Mouse (Mus musculus): ENCODE results near the gene Morn1.

Gene Morn1

DNA sequence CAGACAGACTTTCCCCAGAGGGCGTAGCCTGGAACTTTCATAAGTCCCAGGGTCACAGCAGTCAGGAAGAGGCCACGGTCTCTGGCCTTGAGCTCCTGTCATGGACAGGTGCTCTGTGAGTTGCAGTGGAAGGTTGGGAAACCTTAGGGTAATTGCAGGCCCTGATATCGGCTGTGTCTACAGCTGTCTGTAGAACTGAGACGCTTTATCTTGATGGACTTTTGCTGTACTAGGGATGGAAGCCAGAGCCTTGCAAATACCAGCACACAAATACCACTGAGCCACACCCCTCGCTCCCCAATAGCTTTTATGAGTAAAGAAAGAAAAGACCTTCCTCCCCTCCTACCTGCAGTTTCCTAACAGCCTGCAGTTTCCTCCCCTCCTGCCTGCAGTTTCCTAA is 34.2 kb downstream of the Morn1 start:
- no peak for DNase-seq

DNA sequence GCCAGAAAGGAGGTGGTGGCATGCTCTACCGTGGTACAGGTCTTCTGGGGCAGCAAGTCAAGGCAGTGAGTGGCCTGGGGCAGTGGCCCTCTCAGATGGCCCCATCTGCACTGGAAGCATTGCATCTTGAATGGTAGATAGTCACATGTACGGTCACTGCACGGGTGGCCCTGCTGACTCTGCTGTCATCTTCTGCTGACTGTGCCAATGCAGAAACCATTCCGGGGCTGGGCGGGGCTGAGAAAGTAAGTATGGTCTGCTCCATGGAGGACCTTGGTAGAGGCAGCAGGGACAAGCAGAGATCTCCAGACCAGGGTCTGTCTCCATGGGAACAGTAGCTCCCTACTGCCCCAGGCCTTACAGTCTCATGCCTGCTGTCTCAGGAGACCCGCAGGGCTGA is 34.8 kb downstream of the Morn1 start:
- DNase-seq = peak; percentile 97

- no peak for DNase-seq
Observed at GRCm38 (mm10) chr4:155121915-155122443, 35.6 kb downstream of the Morn1 start.

DNA sequence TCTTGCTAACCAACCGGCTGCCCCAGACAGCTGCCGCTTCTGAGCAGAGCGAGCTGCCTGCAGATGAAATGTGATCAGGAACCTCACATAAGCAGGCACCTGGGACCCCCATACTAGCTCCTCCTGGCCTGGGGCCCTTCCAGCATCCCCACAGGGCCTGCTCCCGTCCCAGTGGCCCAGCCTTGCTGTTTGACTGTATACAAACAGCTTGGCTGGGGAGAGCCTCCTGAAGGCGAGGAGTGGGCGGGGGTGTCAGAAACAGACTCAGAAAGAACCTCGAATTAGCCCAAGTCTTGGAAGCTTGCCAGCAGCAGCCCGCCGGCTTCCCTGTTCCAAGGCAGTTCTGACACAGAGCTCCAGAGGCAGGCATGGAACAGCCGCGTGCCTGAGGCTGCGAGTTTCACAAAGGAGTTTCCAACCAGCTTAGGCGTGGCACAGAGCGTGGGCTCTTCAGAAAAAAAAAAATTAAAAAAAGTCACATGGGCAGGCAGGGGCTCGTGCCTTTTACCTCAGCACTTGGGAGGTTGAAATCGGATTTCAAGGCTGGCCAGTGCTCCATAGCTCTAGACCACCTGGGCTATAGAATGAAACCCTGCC is 36.2 kb downstream of the Morn1 start:
- peak; percentile 98 for DNase-seq

DNA sequence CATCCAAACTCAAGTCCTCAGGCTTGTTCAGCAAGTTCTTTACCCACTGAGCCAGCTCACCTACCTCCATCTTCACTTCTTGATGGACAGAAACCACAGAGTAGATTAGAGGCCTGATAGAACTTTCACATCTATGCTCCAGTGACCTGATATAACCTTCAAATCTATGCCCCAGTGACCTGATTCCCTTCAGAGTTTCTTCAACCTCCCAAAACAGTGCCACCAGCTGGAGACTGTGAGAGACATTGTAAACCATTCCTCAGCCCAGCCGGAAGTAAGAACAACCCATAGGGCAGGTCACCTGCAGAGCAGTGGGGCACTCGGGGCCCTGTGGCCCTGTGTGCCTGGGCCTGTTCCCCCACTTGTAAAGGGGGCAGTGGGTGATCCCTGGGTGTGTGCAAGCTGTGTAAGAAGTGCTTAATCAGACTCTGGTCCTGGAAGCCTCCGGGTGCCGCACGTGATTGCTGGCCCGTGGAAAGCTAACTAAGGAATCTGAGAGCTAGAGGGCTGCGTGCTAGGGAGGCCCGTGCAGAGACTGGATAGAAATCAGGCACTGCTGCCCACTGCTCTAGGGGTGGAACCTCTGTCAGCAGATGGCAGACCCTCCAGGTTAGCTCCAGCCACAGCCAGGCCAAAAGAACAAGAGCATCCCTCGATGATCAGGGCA is 37.6 kb downstream of the Morn1 start:
- peak; percentile 75 for DNase-seq

DNA sequence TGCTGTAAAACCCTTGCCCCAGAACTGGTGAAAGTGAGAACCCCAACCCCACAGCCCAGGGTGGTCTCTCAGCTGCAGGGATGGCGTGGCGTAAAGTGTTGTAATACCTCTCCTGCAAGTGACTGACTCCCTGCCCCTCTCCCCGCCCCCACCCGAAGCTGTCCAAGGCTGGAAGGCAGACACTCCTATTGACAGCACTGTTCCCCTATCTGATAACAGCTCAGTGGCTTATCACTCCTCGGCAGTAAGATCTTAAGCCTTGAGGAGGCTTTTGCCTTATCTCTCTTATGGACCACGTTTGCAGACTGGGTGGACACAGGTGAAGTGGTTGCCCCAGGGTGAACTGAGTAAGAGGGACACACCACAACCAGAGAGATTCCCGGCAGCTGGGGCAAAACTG is 38.9 kb downstream of the Morn1 start:
- DNase-seq = no peak

DNA sequence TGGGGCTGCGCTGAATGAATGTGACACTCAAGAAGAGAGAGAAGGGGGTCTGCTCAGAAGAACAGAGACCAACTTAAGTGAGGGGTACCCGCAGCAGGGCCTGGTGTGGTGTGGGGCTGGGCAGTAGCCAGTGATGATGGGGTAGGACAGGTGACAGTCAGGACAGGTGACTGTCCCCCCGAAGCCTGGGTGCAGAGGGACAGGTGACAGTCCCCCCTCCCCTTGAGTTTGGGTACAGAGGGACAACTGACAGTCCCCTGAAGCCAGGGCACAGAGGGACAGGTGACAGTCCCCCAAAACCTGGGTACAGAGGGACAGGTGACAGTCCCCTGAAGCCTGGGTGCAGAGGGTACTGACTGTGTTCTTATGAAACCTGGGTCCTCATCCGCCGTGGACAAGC is 39.8 kb downstream of the Morn1 start:
- DNase-seq = peak; percentile 90

GRCm38 (mm10) chr4:155126602-155127372 is 40.4 kb downstream of the Morn1 start:
- DNase-seq = peak; percentile 80

- DNase-seq = peak; percentile 93
Observed at GRCm38 (mm10) chr4:155128411-155128810, 42.0 kb downstream of the Morn1 start.

GRCm38 (mm10) chr4:155129132-155129917 is 42.9 kb downstream of the Morn1 start:
- peak; percentile 97 for DNase-seq

- DNase-seq = peak; percentile 99
Observed at GRCm38 (mm10) chr4:155129996-155130395, 43.6 kb downstream of the Morn1 start.

DNA sequence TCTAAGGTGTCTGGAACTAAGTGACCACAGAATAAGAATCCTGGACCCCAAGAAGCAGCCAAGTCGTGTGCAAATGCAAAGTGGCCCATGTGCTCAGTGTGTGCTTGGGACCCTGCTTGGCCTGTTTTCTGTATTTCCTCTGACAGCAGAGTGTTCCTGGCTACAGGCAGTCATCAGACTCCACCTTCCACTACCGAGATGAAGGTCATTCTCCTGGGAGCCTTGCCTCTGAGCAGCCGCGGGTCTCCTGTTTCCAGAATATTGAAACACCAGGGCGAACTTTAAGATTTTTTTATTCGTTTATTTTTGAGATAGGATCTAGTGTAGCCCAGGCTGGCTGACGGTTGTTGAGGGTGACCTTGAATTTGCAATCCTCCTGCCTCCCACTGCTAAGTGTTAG is 44.2 kb downstream of the Morn1 start:
- no peak for DNase-seq

DNA sequence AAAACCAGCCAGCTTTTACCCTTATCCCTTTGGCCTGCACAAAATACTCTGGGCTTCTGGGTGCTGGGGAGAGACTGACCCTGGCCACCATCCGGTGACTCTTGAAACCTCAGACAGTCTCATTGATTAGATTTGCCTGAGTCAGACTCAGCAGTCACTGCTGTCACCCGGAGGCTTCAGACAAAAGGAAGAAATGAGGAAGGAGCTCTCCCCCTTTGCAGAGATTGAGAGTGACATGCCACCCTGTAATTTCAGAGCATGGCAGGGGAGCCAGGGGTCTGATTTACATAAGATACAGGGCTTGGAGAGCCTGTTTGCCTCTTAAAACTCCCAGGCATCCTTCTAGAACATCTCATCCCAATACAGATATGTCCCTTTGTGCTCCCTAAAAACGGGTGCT is 46.8 kb downstream of the Morn1 start:
- DNase-seq = no peak

DNA sequence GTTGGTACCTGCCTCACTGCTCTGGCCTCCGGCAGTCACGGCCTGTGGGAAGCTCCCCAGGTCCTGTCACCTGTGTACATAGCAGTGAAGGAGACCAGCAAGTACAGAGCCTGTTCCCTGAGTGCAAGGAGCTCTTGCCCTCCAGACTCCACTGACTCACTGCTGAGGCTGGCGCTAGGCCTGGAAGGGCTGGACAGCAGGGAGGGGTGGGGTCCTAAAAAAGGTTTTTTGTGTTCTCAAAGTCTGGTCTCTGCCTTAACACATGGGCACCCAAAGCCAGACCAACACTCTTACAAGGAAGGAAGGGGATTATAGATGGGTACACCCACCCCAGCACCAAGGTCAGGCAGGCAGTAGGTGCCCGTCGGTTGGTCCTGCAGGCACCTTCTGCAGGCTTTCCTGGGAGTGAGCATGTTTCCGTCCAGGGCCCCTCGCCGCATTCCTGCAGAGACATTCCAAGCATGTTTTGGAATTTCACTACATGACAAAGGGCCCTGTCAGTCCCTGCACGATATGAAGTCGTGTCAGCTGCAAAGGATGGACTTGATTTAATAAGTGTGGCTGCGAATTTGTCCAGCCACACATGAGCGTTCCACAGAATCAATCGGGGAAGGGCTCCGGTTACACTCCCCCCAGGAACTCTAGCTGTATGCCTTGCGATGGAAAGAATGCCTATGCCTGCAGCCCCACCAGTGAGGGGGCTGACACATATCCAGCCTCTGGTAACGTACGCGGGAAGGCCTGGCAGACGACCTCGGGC is 47.5 kb downstream of the Morn1 start:
- peak; percentile 95 for DNase-seq

DNA sequence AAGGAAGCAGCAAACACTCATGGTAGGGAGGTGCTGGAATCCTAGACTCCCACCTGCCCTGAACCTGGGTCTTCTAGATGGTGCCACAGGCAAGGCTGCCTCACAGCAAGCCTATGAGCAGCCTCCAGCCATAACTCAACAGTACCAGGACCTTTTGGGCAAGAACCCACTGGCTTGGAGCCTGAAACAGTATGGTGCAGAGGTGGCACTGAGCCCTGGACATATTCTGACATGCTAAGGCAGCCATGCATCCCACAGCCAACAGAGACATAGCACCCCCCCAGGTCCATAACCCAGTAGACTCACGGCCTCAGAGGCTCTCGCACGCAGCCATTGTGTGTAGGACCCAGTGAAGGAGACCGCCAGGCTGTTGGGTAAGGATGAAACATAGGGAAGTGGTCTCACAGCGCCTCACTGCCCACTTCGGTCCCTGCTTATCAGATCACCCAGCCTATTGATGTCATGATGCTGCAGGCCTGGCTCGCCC is 48.4 kb downstream of the Morn1 start:
- DNase-seq = peak; percentile 92

- peak; percentile 94 for DNase-seq
Observed at GRCm38 (mm10) chr4:155135909-155136585, 49.7 kb downstream of the Morn1 start.

DNA sequence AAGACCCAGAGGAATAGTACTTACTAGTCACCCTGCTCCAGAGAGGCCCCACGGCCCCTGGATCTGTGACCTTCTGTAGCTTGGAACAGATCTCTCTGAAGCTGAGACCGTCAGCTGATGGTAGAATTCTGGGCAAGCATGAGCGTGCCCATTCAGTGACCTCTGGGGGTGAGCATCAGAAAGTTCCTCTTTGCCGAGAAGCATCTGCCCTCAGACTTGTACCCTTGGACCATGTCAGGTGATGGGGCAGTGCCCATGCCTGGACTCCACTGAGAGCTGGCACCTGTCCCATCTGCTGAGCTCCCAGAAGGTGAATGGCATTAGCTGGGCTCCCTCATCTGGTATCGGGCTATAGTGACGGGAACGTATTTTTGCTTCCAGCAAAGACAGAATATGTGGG is 51.5 kb downstream of the Morn1 start:
- peak; percentile 94 for DNase-seq

- DNase-seq = no peak
Observed at GRCm38 (mm10) chr4:155138451-155138850, 52.1 kb downstream of the Morn1 start.

GRCm38 (mm10) chr4:155139281-155140045 is 53.1 kb downstream of the Morn1 start:
- peak; percentile 94 for DNase-seq

DNA sequence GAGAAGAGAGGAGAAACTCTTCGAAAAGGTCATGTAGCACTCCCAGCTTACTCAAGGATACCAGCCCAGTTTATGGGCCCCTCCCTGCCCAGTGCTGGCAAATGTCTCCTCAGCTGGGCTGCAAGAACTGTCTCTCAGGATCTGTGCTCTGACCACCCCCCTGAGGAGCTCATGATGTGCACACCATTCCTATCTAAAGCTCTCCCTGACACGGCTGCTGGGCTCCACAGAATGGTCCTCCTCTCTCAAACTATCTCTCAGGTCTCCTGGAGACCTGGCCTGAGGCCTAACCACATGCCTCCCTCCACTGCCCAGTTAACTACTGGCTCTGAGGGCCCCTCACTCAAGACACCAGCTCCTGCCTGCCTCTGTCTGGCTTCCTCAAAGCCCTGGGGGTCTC is 53.8 kb downstream of the Morn1 start:
- peak; percentile 95 for DNase-seq
